Mouse (Mus musculus): ENCODE measurements around the gene Cbx6. TPM values are rescaled to one million over a fixed set of nuclear protein-coding genes. Genes with fewer than 3 reads are reported as not detected.
A peak's percentile ranks its signal among the peaks of the same experiment; 100 is the strongest.
"Not testable (repeated sequence)": the region's sequence is repeated elsewhere in the genome, so short reads cannot be mapped to it uniquely, and the experiment has no call there.

Cbx6 gene
- total RNA-seq, 1 experiment from 2014 or later, result 34.1 TPM

DNA sequence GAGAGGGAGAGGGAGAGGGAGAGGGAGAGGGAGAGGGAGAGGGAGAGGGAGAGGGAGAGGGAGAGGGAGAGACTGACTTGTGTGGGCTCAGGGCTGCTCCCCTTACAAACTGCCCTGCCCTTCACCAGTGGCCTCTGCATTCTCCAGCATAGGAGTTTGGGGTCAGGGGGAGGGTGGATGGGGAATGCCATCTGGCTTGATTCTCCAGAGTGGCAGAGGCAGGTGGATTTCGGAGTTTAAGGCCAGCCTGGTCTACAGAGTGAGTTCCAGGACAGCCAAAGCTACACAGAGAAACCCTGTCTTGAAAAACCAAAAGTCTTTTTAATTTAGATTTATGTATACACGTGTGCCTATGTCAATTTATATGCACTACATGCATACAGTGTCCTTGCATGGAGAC lies 21.6 kb downstream of the Cbx6 start:
- not testable (repeated sequence) for ATAC-seq (replicated peaks in 1 of 2; ENCODE audit: insufficient read depth in 1 of 2, low FRiP score in 2 of 2, low TSS enrichment in 1 of 2, low read depth in 1 of 2, poor library complexity in 2 of 2, severe bottlenecking in 2 of 2)

DNA sequence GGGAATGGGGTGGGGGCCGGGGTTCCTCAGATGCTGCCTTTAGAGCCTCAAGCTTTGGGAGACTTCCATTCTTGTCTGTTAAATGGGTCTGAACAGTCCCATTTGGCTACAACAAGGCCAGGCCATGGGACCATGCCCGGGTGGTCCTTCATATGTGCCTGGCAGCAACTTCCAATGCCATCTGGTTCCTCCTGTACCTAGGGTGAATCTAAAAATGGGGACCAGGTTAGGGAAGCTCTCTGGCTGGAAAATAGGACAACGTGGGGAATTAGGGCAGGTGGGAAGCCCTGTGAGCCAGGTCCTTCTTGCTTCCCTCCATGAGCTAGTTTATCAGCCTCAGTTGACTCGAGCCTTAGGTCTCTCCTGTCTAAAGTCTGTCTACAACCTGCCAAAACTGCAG lies 23.5 kb downstream of the Cbx6 start:
- ATAC-seq (replicated peaks in 1 of 2; ENCODE audit: insufficient read depth in 1 of 2, low FRiP score in 2 of 2, low TSS enrichment in 1 of 2, low read depth in 1 of 2, poor library complexity in 2 of 2, severe bottlenecking in 2 of 2), result no peak

DNA sequence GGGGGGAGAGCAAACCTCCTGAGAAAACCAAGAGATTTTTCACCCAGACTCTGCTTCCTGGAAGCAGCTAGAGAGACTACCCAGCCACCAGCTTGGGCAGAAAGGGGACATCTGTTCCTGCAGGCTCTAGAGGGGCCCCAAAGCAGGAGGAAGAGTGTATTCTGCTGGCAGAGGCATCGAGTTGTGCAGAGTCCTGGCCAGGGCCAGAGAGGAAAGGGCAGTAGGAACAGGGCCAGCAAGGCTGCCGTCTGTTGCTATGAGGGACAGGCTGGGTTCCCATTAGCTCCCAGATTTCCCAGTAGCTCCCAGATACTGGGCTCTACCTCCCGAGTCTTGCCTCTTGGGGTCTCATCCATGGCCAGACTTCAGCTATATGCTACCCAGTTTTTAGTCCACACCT lies 24.4 kb downstream of the Cbx6 start:
- ATAC-seq (replicated peaks in 1 of 2; ENCODE audit: insufficient read depth in 1 of 2, low FRiP score in 2 of 2, low TSS enrichment in 1 of 2, low read depth in 1 of 2, poor library complexity in 2 of 2, severe bottlenecking in 2 of 2), result no peak

DNA sequence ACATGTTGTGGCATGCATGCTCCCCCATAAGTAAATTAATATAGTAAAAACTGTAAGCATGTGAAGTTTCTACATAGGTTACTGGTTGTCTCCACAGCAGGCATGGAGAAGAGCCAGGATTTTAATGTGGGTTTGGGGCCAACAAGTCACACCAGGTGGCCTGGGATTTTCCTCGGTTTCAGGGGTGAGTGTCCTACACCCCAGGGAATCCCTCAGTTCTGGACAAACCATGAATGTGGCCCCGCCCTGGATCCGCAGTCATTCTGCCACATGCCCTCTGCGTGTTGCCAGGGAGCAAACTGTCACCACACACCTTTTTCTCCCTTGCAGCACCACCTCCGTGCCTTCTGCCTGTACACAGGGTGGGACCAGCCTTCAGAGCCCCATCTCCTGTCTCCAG lies 25.8 kb downstream of the Cbx6 start:
- no peak for ATAC-seq (replicated peaks in 1 of 2; ENCODE audit: insufficient read depth in 1 of 2, low FRiP score in 2 of 2, low TSS enrichment in 1 of 2, low read depth in 1 of 2, poor library complexity in 2 of 2, severe bottlenecking in 2 of 2)

DNA sequence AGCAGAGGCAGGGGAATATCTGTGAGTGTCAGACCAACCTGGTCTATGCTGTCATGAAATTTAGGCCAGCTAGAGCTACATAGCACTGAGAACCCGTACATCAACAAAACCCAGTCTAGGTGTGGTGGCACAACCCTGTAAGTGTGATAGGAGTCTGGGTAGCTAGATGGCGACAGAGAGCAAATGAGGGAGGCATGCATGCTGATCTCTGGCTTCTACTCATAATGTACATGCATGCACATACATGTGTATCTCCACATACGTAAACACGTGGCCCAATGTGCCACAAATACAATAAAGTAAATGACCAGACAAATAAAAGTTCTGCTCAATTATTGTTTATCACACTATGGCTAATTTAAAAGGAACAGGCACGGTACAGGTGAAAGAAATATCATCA lies 26.4 kb downstream of the Cbx6 start:
- peak; percentile 68 to 70 for ATAC-seq (replicated peaks in 1 of 2; ENCODE audit: insufficient read depth in 1 of 2, low FRiP score in 2 of 2, low TSS enrichment in 1 of 2, low read depth in 1 of 2, poor library complexity in 2 of 2, severe bottlenecking in 2 of 2)

DNA sequence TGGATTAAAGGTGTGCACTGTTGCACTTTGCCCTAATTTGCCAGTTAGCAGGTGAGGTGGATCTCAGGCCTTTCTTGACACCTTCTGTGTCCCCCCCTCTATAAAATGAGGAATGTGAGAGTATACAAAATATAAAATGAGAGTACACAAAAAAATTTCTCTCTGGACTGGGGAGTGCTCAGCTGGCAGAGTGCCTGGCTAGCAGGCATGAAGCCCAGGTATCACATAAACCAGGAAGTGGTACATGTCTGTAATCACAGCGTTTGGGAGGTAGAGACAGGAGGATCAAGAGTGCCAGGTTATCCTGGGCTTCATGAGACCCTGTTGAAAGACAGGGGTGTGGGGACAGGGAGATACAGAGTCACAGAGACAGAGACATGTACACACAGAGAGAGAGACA lies 27.4 kb downstream of the Cbx6 start:
- ATAC-seq (replicated peaks in 1 of 2; ENCODE audit: insufficient read depth in 1 of 2, low FRiP score in 2 of 2, low TSS enrichment in 1 of 2, low read depth in 1 of 2, poor library complexity in 2 of 2, severe bottlenecking in 2 of 2), result no peak

DNA sequence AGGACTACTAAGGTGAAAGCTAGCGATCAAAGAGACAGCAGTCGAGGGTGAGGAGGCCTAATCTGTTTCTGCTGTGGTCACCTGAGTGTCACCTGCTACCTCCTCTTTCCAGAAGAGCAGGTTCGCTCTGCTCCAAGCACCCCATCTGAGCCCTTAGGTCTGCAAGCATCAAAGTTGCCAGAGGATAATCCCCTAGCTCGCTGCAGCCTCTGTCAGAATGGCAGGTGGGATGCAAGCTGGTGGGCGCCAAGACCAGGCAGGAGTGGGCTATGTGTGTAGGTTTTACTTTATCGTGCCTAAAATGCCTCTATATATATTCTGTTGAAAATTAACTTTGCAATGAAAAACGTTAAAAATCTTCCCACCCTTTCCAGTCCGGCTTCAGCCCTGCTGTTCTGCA lies 29.2 kb downstream of the Cbx6 start:
- ATAC-seq (replicated peaks in 1 of 2; ENCODE audit: insufficient read depth in 1 of 2, low FRiP score in 2 of 2, low TSS enrichment in 1 of 2, low read depth in 1 of 2, poor library complexity in 2 of 2, severe bottlenecking in 2 of 2), result no peak

DNA sequence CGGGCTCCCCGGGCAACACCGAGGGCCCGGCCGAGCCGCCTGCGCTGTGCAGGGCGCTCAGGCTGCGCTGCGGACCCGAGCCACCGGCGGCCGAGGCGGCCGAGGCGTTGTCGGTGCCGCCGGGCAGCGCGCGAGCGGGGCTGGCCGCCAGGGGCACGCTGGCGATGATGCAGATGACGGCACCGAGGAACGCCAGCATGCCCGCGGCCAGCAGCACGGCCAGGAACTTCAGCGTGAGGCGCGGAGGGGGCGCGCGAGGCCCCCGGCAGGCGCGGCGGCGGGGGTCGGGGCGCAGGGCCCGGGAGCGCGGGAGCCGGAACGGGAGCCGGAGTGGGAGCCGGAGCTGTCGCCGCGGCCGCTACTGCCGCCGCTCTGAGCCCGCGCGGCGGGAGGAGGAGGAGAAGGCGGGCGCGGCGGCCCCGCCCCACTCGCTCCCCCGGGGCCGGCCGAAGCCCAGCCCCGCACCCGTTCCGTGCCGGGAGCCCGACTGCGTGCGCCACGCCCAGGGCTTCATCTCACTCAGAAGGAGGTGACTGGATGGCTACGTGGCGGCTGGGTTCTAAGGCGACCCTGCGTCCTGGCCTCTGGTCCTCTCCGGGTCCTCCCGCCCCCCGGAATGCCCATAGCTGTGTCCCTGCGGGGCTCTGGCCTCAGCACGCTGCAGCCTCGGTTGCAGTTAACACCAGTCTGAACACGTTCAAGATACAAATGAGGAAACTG lies 30.0 kb downstream of the Cbx6 start, which contains the start of gene Nptxr:
TSS of gene Nptxr (minus strand) at position 415 of the 720 bp plus-strand sequence.
- ATAC-seq (replicated peaks in 1 of 2; ENCODE audit: insufficient read depth in 1 of 2, low FRiP score in 2 of 2, low TSS enrichment in 1 of 2, low read depth in 1 of 2, poor library complexity in 2 of 2, severe bottlenecking in 2 of 2), result 0 out of 4 replicates have a peak, but pooled peaks of 1 of the 2 experiments have one; percentile 24

DNA sequence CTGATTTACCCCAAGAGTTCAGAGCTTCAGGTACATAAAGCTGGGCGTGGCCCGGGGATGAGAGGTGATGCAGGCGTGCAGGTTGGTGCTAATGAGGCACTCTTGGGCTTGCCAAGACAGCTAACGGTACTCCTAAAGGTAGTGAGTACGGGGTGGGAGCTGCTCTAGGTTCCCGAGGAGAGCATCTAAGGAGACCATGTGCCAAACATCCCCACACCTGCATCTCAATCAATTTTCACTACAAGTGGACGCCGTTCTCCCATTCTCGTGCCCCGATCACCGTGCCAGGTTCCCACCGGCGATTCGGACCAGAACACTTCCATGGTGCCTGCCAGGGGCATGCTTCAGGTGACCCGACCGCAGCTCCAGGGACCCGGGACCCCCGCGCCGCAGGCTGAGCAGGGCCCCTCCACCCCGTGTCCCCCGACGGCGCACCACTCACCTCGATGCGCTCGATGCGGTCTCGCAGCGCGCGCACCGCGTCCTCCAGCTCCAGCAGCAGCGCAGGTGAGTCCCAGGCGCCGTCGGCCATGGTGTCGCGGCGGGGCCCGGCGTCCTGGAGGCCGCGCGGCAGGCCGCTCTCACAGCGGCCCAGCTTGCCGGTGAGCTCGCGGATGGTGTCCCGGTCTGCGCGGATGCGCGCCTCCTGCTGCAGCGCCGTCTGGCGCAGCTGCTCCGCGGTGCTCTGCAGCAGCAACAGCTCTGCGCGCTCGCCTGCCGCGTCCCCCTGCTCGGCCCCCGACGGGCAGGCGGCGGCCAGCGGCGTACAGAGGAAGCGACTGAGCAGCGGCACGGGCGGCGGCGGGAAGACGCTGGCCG lies 30.7 kb downstream of the Cbx6 start:
- no peak for ATAC-seq (replicated peaks in 1 of 2; ENCODE audit: insufficient read depth in 1 of 2, low FRiP score in 2 of 2, low TSS enrichment in 1 of 2, low read depth in 1 of 2, poor library complexity in 2 of 2, severe bottlenecking in 2 of 2)

DNA sequence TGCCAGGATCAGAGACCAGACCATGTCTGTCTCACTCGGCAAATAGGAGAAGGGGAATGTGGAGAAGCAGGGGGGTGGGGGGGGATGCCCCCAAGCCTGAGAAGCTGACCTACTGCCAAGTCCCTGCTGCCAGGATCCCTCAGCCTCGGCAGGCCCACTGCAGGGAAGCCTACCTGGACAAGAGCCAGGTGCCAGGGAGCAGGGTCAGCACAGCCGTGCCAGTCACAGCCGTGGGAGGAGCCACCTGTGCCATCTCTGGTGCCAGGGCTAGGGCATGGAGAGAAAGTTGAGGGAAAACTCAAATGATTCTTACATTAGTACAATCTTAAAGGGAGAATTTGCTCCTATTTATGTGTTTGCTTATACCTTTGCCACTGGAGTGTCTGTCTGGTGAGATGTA lies 32.2 kb downstream of the Cbx6 start:
- ATAC-seq (replicated peaks in 1 of 2; ENCODE audit: insufficient read depth in 1 of 2, low FRiP score in 2 of 2, low TSS enrichment in 1 of 2, low read depth in 1 of 2, poor library complexity in 2 of 2, severe bottlenecking in 2 of 2), result no peak

DNA sequence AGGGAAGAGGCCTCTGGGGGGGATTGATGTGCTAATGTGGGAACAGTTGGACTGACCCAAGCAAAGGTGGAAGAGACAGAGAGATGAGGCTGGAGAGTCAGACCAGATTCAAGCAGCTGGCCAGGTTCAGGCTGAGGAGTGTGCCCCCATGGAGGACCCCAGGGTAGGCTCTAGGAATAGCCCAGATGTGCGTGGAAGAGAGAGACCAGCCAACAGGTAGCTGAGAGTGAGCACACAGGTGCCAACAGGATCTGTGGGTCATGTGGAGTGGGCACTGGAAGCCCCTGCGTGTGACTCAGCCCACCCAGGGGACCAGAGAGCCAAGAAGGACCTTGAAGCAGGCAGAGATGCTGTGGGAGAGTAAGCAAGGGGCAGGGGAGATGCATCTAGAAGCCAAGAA lies 32.8 kb downstream of the Cbx6 start:
- no peak for ATAC-seq (replicated peaks in 1 of 2; ENCODE audit: insufficient read depth in 1 of 2, low FRiP score in 2 of 2, low TSS enrichment in 1 of 2, low read depth in 1 of 2, poor library complexity in 2 of 2, severe bottlenecking in 2 of 2)

DNA sequence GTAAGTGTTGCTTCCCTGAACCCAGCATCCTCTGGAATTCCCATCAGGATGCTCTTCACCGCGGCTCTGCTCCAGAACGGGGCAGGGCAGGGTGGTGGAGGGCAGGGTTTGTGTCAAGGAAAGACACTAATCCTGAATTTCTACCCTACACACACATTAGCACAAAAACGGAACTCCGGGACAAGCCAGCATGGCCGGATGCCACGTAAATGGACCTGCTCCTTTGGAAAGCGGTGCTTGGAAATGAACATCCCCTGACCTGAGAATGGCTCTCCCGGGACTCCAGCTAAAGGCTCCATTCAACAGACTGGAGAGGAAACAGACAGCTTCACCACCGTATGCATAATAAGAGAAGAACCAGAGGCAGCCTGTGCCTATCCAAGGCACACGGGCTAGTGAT lies 33.8 kb downstream of the Cbx6 start:
- ATAC-seq (replicated peaks in 1 of 2; ENCODE audit: insufficient read depth in 1 of 2, low FRiP score in 2 of 2, low TSS enrichment in 1 of 2, low read depth in 1 of 2, poor library complexity in 2 of 2, severe bottlenecking in 2 of 2), result no peak

DNA sequence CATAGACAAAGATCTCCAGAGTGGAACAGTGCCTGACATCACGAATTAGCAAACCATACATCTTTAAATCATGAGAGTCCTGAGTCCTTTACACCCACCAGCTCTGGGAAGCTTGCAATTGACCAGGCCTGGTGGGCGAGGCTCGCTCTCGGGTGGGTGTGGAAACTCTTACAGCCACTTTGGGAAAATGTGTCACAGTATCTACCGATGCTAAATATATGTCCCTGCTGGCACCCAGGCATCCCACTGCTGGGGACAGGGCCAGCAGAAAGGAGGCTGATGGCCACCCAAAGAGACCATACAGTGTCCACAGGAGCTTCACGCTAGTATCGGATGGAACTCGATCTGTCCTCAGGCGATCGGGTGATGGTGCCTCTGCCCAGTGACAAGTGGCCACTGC lies 35.9 kb downstream of the Cbx6 start:
- ATAC-seq (replicated peaks in 1 of 2; ENCODE audit: insufficient read depth in 1 of 2, low FRiP score in 2 of 2, low TSS enrichment in 1 of 2, low read depth in 1 of 2, poor library complexity in 2 of 2, severe bottlenecking in 2 of 2), result no peak

DNA sequence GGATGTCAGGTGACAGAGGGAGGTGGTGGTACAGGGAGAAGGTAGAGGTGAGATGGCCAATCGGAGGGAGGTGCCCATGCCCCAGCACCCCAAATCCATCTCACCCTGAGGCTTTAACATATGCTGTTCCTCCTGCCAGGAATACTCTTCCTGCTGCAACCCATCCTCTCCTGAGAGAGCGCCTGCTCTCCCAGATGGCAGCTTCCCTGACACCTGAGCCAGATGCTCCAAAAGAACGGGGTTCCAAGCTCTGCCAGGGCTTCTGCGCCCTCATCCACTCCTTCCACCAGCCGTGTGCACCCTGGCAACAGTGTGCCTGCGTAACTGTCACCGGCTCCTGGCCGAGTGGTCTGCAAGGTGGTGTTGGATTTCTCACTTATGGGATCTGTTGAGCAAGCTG lies 36.8 kb downstream of the Cbx6 start:
- ATAC-seq (replicated peaks in 1 of 2; ENCODE audit: insufficient read depth in 1 of 2, low FRiP score in 2 of 2, low TSS enrichment in 1 of 2, low read depth in 1 of 2, poor library complexity in 2 of 2, severe bottlenecking in 2 of 2), result no peak

DNA sequence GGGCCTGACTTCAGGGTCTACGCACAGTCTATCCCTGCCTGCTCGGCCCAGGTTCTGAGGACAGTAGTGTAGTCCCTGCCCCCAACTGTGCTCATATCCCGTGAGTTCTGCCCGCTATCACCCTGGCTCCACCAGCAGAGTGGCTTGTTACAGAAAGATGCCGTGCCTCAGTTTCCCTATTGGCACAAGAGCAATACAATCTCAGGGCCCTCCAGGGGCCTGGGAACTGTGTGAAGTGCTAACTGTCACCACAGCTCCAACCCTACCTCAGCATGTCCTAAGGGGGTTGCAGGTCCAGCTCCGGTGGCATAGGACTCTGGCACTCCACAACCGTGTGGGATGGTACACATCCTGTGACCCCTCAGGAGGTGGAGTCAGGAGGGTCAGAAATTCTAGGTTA lies 37.4 kb downstream of the Cbx6 start:
- no peak for ATAC-seq (replicated peaks in 1 of 2; ENCODE audit: insufficient read depth in 1 of 2, low FRiP score in 2 of 2, low TSS enrichment in 1 of 2, low read depth in 1 of 2, poor library complexity in 2 of 2, severe bottlenecking in 2 of 2)

DNA sequence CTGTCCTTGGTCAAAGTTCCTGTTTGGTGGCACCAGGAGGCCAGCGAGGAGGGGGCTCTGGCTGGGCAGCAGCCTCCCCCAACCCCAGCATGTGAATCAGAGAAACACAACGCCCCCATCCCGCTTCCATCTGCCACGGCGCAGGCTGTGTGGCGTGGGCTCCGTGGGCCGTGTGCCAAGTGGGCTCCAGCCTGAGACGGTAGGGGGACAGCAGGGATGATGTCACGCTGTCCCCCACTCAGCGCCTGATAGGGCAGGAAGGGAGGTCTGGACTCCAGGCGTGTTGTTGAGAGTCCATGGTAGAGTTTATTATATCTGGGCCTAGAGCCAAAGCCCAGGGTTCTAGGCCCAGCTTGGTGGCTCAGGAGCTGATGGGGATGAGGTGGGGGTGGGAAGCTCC lies 38.2 kb downstream of the Cbx6 start:
- no peak for ATAC-seq (replicated peaks in 1 of 2; ENCODE audit: insufficient read depth in 1 of 2, low FRiP score in 2 of 2, low TSS enrichment in 1 of 2, low read depth in 1 of 2, poor library complexity in 2 of 2, severe bottlenecking in 2 of 2)

DNA sequence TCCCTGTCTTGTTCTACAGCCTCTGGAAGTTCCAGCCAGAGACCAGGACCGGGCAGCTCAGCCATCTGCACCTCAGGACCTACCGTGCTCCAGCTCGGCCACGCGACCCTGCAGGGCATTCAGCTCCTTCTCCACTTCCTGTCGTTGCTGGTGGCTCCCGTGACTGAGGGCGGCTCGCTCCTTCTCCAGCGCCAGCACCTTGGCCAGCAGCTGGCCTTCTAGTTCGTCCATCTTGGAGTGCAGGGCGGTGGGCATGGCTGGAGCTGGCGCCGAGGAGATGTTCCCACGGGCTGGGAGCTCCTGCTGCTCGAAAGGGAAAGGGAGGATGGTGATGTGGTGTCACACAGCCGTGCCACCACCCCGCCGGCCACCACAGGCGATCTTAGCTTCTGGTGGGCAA lies 40.3 kb downstream of the Cbx6 start:
- ATAC-seq (replicated peaks in 1 of 2; ENCODE audit: insufficient read depth in 1 of 2, low FRiP score in 2 of 2, low TSS enrichment in 1 of 2, low read depth in 1 of 2, poor library complexity in 2 of 2, severe bottlenecking in 2 of 2), result no peak

DNA sequence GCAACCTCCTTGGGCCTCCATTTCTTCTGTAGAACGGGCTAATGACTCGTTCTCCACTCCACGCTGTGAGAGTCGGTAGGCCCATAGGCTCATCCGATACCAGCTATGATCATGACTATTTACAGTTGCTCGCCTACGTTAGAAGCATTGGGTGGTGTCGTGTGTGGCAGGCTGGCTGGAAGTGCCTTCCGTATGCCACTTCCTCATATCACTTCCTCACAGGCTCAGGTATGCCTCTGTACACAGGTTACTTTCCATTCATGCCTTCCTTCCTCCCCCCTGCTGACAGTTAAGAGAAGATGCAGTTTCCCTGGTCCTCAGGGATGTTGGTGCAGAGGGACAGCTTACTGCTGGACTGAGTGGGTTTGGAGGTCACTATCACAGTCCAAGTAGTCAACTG lies 41.4 kb downstream of the Cbx6 start:
- ATAC-seq (replicated peaks in 1 of 2; ENCODE audit: insufficient read depth in 1 of 2, low FRiP score in 2 of 2, low TSS enrichment in 1 of 2, low read depth in 1 of 2, poor library complexity in 2 of 2, severe bottlenecking in 2 of 2), result no peak

DNA sequence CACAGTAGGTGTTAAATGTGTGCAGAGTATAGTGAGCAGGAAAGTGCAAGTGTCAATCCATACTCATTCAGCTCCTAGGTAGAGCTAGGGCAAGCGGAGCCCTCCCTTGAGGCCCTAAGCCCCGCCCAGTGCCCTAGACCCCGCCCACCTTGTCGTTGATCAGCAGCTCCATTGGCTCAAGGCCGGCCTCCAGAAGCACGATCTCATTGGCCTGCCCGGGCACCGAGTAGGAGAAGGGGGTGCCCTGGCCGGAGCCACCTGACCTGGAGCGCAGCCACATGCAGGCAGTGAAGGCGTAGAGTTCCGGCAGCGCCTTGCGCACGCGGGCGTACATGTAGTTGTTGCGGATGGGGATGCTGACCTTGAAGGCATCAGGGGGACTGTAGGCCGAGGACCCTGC lies 42.0 kb downstream of the Cbx6 start:
- ATAC-seq (replicated peaks in 1 of 2; ENCODE audit: insufficient read depth in 1 of 2, low FRiP score in 2 of 2, low TSS enrichment in 1 of 2, low read depth in 1 of 2, poor library complexity in 2 of 2, severe bottlenecking in 2 of 2), result no peak

Data from hematopoietic stem cell, adult 5-6 weeks (primary cell).